Mouse (Mus musculus): Measurements from ENCODE around the gene Ttc1. TPM values are rescaled to one million over a fixed set of nuclear protein-coding genes. Genes with fewer than 3 reads are reported as not detected.

Gene Ttc1
- total and polyA plus RNA-seq, 2 experiments from 2014 or later, result 30.0 to 83.2 TPM

- no peak for DNase-seq (ENCODE audit: low spot score)
- Histone ChIP-seq H3K36me3 (ENCODE audit: insufficient read depth, low read length) (no peaks in the 10 kb centered on the region), H3K9ac (replicated peaks; ENCODE audit: low read length, poor library complexity, severe bottlenecking) (no peak overlapping the region), H3K4me1 (ENCODE audit: insufficient read depth, low read length) (no peaks in the 10 kb centered on the region), H3K9me3 (ENCODE audit: low read length) (no peaks in the 10 kb centered on the region), H3K27me3 (ENCODE audit: insufficient read depth, low read length) (no peaks in the 10 kb centered on the region), H3K4me3 (ENCODE audit: low read depth, low read length) (peak overlapping the region; percentile 33), H3K4me2 (ENCODE audit: low read depth, low read length, poor library complexity, severe bottlenecking) (peak overlapping the region; percentile 49), H3K27ac (ENCODE audit: low read depth, low read length) (no peak overlapping the region)
- TF ChIP-seq CTCF (IDR thresholded peaks at IDR 0.05), result no peak
- WGBS, result 27% methylated on average over 8 of the region's 8 CpGs
- no peak for ATAC-seq (ENCODE audit: low FRiP score)
Observed at GRCm38 (mm10) chr11:43776324-43776694, 28.5 kb upstream of the Ttc1 start.

- ATAC-seq (ENCODE audit: low FRiP score) (0 out of 2 replicates have a peak, but pooled peaks have one; percentile 49), DNase-seq (ENCODE audit: low spot score) (no peak)
- Histone ChIP-seq H3K36me3 (ENCODE audit: insufficient read depth, low read length) (no peaks in the 10 kb centered on the region), H3K27me3 (ENCODE audit: insufficient read depth, low read length) (no peaks in the 10 kb centered on the region), H3K4me2 (ENCODE audit: low read depth, low read length, poor library complexity, severe bottlenecking) (peak overlapping the region; percentile 49), H3K4me1 (ENCODE audit: insufficient read depth, low read length) (no peaks in the 10 kb centered on the region), H3K9me3 (ENCODE audit: low read length) (no peaks in the 10 kb centered on the region), H3K4me3 (ENCODE audit: low read depth, low read length) (peak overlapping the region; percentile 33), H3K9ac (replicated peaks; ENCODE audit: low read length, poor library complexity, severe bottlenecking) (no peak overlapping the region; the same call in 1 of the 2 replicates), H3K27ac (ENCODE audit: low read depth, low read length) (no peak overlapping the region)
- no peak for TF ChIP-seq CTCF (IDR thresholded peaks at IDR 0.05)
- 14% methylated on average over 62 of the region's 63 CpGs for WGBS
Observed at GRCm38 (mm10) chr11:43775469-43776323, 27.9 kb upstream of the Ttc1 start.

GRCm38 (mm10) chr11:43773725-43774124 is 25.9 kb upstream of the Ttc1 start:
- DNase-seq (ENCODE audit: low spot score) (no peak), ATAC-seq (ENCODE audit: low FRiP score) (no peak)
- TF ChIP-seq CTCF (IDR thresholded peaks at IDR 0.05), result no peak
- Histone ChIP-seq H3K27ac (ENCODE audit: low read depth, low read length) (no peak overlapping the region), H3K4me3 (ENCODE audit: low read depth, low read length) (no peak overlapping the region), H3K9me3 (ENCODE audit: low read length) (no peaks in the 10 kb centered on the region), H3K4me2 (ENCODE audit: low read depth, low read length, poor library complexity, severe bottlenecking) (no peak overlapping the region), H3K27me3 (ENCODE audit: insufficient read depth, low read length) (no peaks in the 10 kb centered on the region), H3K9ac (replicated peaks; ENCODE audit: low read length, poor library complexity, severe bottlenecking) (no peak overlapping the region), H3K36me3 (ENCODE audit: insufficient read depth, low read length) (no peaks in the 10 kb centered on the region), H3K4me1 (ENCODE audit: insufficient read depth, low read length) (no peaks in the 10 kb centered on the region)
- 65% methylated on average over 5 of the region's 5 CpGs for WGBS

GRCm38 (mm10) chr11:43770110-43770509 is 22.3 kb upstream of the Ttc1 start:
- H3K9me3 ChIP-seq (ENCODE audit: low read length), result no peaks in the 10 kb centered on the region
- H3K27ac ChIP-seq (ENCODE audit: low read depth, low read length), result no peak overlapping the region
- ATAC-seq (ENCODE audit: low FRiP score), result no peak
- H3K27me3 ChIP-seq (ENCODE audit: insufficient read depth, low read length), result no peaks in the 10 kb centered on the region
- no peak overlapping the region for H3K9ac ChIP-seq (replicated peaks; ENCODE audit: low read length, poor library complexity, severe bottlenecking)
- no peak overlapping the region for H3K4me2 ChIP-seq (ENCODE audit: low read depth, low read length, poor library complexity, severe bottlenecking)
- H3K4me1 ChIP-seq (ENCODE audit: insufficient read depth, low read length), result no peaks in the 10 kb centered on the region
- no peaks in the 10 kb centered on the region for H3K36me3 ChIP-seq (ENCODE audit: insufficient read depth, low read length)
- no peak for DNase-seq (ENCODE audit: low spot score)
- H3K4me3 ChIP-seq (ENCODE audit: low read depth, low read length), result no peak overlapping the region
- no peak for TF ChIP-seq CTCF (IDR thresholded peaks at IDR 0.05)
- WGBS, result 87% methylated on average over 4 of the region's 4 CpGs

- H3K4me3 ChIP-seq (ENCODE audit: low read depth, low read length), result peak overlapping the region; percentile 45; the same call in 1 of the 2 replicates
- H3K4me1 ChIP-seq (ENCODE audit: insufficient read depth, low read length), result no peaks in the 10 kb centered on the region
- DNase-seq (ENCODE audit: low spot score) (no peak), ATAC-seq (ENCODE audit: low FRiP score) (no peak)
- no peaks in the 10 kb centered on the region for H3K27me3 ChIP-seq (ENCODE audit: insufficient read depth, low read length)
- peak overlapping the region; percentile 57; the same call in 1 of the 2 replicates for H3K4me2 ChIP-seq (ENCODE audit: low read depth, low read length, poor library complexity, severe bottlenecking)
- no peak overlapping the region for H3K9ac ChIP-seq (replicated peaks; ENCODE audit: low read length, poor library complexity, severe bottlenecking)
- 76% methylated on average over 11 of the region's 11 CpGs for whole genome bisulfite sequencing
- H3K9me3 ChIP-seq (ENCODE audit: low read length), result no peaks in the 10 kb centered on the region
- H3K36me3 ChIP-seq (ENCODE audit: insufficient read depth, low read length), result no peaks in the 10 kb centered on the region
- no peak overlapping the region for H3K27ac ChIP-seq (ENCODE audit: low read depth, low read length)
- TF ChIP-seq CTCF (IDR thresholded peaks at IDR 0.05), result no peak
Observed at GRCm38 (mm10) chr11:43767749-43768148, 19.9 kb upstream of the Ttc1 start.

GRCm38 (mm10) chr11:43766922-43767648 is 19.3 kb upstream of the Ttc1 start:
- no peak overlapping the region for H3K9ac ChIP-seq (replicated peaks; ENCODE audit: low read length, poor library complexity, severe bottlenecking)

More at GRCm38 (mm10) chr11:43766922-43767648, 19.3 kb upstream of the Ttc1 start:
- Histone ChIP-seq H3K27ac (ENCODE audit: low read depth, low read length) (no peak overlapping the region), H3K4me1 (ENCODE audit: insufficient read depth, low read length) (no peaks in the 10 kb centered on the region), H3K27me3 (ENCODE audit: insufficient read depth, low read length) (no peaks in the 10 kb centered on the region), H3K4me2 (ENCODE audit: low read depth, low read length, poor library complexity, severe bottlenecking) (peak overlapping the region; percentile 57), H3K9me3 (ENCODE audit: low read length) (no peaks in the 10 kb centered on the region), H3K4me3 (ENCODE audit: low read depth, low read length) (peak overlapping the region; percentile 45), H3K36me3 (ENCODE audit: insufficient read depth, low read length) (no peaks in the 10 kb centered on the region)
- 6% methylated on average over 37 of the region's 37 CpGs for WGBS
- DNase-seq (ENCODE audit: low spot score), result peak; percentile 92
- peak; percentile 96 for TF ChIP-seq CTCF (IDR thresholded peaks at IDR 0.05)
- peak; percentile 85 for ATAC-seq (ENCODE audit: low FRiP score)

All from midbrain, postnatal 0 days (tissue).